Mouse (Mus musculus) frontal cortex, postnatal 10 days (tissue): ENCODE results near the gene Naxe.
A peak's percentile ranks its signal among the peaks of the same experiment; 100 is the strongest.

ENCODE experiments used
- DNase-seq, 2 experiments: peaks; one replicate each; pipeline ENCODE4 v3.0.0; 2022; ENCODE audit warnings: low spot score in 2 of 2, mixed read lengths in 1 of 2

The Naxe gene

DNA sequence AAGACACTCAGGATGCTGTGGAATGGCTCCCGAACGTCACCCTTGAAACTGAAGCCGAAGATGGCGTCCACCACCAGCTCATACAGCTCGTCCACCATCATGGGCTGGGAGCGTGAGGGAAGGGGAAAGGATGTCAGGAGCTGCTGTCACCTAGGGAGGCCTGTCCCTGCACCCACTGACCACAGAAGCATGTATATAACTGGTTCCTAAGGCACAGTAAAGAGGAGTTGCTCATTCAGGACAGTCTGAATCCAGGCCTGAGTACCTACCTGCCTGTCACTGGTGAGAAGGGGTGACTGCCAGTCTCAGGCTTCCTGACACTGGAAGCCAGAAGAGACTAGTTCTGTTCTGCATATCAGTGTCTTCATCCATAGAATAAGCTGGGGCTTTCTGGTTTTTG is 1.3 kb downstream of the Naxe start:
- no peak for DNase-seq

DNA sequence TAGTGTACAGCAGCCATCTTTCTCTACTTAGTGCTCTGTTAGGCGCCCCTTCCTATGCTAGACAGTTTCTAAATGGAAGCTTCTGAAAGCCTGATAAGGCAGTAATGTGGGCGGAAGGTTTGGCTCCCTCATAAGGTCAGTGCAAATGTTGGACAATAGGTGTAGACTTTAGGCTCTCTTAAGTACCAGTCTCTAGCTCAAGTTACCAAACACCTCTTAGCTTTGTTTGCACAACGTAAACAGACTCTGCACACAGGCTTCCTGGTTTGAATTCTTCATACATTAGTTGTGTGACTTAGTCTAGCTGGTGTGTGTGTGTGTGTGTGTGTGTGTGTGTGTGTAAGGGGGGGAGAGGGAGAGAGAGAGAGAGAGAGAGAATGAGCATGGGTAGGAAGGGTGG is 8.8 kb downstream of the Naxe start:
- DNase-seq: no peak

DNA sequence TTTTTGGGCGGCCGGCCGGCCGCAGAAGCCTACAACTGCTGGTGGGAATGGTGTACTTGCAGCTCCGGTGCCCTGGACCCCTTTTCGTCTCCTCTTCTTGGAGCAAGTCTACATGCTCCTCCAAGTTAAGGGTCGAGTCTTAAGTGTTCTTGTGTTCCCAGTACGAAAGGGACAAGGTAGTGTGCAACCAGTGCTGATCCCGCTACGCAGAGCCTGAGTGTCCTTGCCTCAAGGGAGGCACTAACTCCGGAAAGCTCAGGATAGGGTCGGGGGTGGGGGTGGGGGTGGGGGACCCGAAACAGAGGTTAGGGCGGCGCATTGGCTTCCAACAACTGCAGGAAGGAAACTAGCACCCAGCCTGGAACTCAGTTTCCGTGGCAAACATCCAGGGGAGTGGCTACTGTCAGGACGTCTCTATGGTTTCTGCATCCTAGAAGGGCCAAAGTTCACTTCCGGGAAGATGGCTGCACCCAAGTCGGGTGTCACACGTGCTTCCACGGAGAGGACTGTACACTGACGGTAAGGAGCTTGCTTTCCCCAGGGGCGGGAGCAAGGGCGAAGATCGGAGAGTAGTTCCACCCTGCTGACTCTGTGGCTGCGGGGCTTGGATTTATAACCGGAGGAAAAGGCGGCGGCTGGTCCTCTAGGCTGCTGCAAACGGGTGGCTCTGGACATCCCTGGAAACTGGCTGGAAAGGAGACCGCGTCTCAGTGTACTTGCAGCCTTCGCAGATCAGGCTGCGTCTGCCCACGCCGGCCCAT is 15.5 kb downstream of the Naxe start, which contains the start of gene Gpatch4:
Gene Gpatch4 (plus strand): TSS at position 448 of the 761 bp plus-strand sequence.
- peak; percentile 80 to 81 for DNase-seq

DNA sequence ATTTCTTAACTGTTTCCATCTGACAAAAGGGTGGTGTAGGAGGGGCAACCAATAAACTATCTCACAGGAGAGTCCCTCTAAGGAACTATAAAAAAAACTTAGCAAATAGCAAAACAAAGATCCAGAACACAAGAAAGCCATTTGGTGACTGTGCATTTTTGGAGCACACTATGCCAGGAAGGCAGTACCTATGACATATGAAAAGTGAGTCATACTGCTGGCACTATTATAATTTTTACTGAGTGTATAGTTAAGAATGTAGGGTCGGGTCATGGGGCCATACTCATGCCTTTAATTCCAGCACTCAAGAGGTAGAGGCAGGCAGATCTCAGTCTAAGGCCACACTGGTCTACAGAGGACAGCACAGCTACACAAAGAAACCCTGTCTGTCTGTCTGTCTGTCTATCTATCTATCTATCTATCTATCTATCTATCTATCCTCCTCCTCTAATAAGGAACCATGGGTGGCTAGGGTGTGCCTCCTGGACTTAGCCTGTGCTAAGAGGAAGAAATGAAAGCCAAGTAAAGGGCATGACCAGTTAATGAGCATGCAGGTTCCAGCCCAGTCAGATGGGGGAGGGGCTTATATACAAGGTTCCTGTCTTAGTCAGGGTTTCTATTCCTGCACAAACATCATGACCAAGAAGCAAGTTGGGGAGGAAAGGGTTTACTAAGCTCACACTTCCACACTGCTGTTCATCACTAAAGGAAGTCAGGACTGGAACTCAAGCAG is 22.6 kb downstream of the Naxe start:
- DNase-seq: no peak

DNA sequence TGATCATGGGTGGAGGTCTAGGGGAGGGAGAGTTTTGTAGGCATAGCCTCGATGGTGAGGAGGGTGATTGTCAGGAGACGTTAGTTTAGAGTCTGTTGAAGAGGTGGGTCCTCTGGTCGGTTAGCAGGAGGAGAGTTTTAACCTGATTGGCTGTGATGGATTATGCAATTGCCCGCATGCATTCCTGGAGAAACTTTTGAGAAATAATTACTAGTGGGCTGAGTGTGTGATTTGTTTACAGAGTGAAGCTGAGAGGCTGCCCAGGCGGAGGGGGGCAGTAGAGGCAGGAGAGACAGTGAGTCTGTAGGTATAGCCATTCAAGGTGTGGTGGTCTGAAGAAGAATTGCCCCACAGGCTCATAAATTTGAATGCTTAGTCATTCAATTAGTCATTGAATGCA is 24.8 kb downstream of the Naxe start:
- no peak for DNase-seq

DNA sequence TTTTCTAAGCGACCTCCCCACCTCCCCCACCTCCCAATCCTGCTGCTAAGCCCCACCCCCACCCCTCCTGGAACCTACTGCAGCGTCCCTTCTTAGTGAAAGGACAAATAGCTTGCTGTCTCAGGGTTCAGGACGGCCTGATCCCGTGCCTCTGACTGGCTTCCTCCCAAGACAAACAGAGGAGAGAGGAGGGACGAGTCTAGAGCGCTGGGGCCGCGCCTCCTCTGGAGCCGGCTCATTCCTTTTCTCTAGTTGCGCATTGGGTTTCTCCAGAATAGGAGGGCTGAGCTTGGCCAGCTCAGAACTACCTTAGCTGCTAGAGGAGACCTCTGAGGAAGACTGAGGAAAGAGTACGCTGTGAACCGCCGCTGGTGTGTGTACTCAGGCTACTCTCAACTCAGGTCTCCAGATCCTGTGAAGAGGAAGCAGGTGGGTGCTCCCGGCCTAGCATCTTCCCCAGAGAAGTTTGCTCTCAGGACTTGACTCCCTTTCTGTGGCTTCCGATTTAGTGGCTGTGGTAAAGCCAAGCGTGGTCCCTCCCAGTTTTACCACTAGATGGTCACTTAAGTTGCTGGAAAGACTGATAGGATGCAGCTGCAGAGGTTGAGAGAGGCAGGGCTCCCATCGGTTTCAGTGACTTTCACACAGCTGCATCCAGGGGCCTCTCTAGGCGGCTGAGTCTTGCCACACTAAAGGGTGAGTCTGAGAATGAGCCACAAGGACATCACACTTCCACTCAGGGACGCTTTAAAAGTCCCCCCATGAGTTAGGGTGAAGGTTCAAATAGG is 27.5 kb downstream of the Naxe start:
- no peak for DNase-seq

DNA sequence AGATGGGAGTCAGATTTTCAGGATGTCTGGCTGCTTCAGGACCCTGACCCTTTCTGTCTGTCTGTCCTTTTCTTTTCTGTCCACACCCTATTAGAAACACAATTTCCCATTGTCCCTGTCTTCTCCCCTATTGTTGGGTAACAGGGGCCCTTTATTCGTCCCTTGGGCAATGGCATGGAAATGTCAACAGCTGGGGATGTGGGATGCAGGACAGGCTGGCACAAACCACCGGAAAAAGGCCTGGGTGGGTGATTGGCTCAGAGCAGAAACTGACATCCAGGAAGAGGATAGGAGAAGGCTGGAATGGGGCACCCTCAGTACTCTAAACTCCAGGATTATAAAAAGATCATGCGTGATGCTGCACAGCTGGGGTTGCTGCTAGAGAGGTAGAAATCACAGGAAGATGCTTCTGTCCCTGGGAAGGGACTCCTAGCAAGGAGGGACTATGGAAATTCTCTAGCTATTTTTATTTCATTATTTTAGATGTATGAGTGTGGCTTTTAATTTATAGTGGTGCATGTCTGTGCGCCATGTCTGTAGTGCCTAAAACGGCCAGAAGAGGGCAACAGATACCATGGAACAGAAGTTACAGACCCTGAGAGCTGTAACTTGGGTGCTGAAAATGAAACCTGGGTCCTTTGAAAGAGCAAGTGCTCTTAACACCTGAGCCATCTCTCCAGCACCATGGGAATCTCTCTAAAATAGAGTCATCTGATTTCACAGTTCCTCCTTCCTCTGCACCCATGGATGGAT is 30.7 kb downstream of the Naxe start, which contains the start of gene Hapln2:
Gene Hapln2 (minus strand): TSS at position 150 of the 753 bp plus-strand sequence.
- DNase-seq: no peak

DNA sequence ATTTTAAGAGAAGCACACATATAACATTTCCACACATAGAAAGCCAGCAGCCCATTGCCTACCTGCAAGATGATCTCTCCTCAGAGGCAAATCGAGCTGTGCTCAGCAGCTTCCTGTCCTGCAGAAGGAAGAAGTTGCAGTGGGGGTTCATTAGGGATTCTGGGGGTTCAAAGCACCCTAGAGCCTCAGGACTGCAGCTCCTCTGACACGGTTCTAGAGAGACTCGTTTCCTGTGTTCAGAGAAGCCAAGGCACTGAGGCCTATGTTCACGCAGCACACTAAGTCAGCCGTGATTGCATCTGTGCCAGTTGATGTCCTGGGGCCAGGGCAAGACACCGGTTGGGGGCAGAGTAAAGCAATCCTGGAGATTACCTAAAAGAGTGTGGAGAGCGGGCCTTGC is 31.5 kb downstream of the Naxe start:
- DNase-seq: no peak

DNA sequence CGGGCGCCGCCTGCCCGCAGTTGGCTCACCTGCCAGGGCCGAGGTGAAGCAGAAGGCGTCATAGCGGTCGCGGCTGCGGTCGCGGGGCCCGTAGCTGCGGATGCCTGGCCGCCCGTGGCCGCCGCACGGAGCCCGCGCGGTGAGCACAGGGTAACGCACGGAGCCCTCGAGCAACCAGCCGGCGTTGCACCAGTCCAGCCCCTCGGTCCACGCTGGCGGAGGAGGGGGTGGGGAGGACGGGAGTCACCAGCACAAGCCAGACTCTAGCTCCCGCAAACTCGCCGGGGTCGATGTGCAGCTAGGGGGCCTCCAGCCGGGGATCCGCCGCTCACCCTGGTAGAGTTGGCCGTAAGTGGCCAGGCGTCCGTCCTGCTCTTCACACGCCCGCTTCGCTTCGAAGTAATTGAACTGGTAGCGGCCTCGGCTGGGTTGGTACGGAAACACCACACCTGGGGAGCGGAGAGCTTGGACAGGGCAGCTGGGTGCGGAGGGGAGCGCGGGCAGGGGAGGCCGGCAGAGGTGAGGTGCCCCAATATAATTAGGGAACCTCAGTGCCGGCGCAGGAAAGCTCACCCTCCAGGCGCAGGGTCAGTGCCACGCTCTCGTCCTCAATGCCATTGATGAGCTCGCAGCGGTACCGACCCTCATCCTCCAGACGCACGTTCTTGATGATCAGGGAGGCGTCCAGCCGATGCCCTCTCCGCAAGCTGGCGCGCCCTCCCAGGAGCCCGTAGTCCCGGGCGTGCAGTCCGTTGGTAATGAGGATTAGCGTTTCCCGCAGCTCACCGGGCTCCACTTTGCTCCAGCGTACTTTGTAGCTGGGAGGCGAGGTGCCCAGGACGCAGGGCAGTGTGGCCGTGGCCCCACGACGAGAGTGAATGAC is 34.9 kb downstream of the Naxe start:
- DNase-seq: no peak

DNA sequence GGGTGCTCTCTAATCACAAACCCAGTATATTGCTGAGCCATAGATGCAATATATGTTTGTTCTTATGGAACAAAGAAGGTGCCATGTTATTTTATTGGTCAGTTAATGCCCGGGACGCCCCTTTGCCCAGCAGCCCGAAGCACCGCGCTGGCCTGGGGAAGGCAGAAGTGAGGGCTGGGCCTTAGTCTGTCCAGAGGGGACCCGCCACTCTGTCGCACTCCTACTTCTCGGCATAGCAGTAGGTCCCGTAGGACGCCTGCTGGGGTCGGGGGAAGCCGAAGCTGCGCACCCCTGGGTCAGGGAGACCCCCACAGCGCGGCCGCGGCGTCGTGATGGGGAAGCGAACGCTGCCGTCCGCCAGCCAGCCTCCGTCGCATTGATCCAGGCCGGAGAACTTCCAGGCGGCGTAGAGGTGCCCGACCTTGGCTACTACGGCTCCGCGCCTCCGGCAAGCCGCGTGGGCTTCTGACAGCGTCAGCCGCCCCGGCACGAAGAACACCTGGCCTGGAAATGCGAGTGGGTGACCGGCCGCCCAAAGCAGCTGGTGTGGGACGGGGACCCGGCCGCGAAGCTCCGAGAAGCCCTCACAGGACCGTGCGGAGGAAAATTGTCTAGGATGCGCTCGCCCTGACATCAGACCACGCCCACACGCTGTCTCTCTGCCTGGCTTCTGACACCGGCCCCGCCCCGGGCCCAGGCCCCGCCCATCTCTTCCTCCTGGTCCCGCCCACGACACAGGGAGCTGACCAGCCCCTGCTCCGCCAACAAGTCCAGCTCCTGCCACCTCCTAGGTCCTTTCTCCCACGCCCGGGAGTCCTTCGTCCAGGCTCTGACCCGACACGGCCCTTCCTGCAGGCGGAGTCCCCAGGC is 35.7 kb downstream of the Naxe start:
- DNase-seq: peak; percentile 48 to 64

DNA sequence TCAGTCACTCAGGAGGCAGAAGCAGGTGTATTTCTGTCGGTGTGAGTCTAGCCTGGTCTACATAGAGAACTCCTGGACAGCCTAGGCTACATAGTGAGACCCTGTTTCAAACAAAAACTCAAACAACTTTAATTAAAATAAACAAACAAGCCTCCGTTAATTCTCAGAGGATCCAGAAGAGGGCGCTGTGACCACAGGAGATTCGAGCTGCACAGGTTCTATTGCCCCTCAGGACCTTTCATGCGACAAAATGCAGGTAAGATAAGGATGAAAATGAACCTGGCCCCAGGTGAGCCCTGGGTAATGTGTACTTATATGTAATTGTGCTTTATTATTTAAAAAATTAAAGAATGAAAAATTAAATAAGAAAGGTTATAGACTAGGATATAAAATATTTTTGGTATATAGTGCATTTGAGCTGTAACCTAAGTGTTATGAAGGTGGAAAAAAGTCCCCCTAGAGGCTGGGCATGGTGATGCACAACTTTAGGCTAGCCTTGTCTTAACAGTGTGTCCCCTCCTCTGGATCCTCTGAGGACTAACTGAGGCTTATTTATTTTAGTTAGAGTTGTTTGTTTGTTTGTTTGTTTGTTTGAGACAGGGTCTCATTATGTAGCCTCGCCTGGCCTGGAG is 47.5 kb downstream of the Naxe start:
- DNase-seq: no peak
